Mouse (Mus musculus) heart, adult 2 months (tissue): ENCODE measurements at regions not wholly inside any gene's neighbourhood (a gene's known extent, or its start where the extent isn't known, plus 50 kb on each side); places are given as distances from the start of the nearest gene placed in this dataset.

Experiments
- CTCF ChIP-seq: fragments of 200-600 bp; IDR thresholded peaks from 2 replicates; pipeline ENCODE4 v1.8.1; 2022; ENCODE audit warnings: antibody characterized with exemption, mild to moderate bottlenecking, moderate library complexity
- POLR2A ChIP-seq: fragments of 200-500 bp; IDR thresholded peaks from 2 replicates; pipeline ENCODE4 v1.6.1; 2011; ENCODE audit warnings: mild to moderate bottlenecking, low read depth, low read length, control low read depth; ENCODE audit not compliant: insufficient read depth

DNA sequence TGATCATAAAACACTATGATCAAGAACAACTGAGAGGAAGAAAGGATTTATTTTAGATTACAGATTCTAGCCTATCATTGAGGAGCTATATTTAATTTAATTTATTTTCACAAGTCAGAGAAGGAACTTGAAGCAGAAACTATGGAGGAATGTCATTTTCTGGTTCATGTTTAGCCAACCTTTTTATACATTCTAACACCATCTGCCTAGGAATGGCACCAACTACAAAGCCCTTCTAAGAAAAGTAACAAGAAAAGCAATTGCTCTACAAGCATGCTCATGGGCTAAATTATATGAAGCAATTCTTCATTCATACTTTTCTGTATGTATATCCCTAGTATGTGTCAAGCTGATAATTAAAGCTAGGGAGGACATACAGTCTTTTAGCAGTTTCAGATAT, 155.0 kb upstream of the Vwde start:
- TF ChIP-seq CTCF (no peak), POLR2A (no peak)
